Mouse (Mus musculus) G1E (cell line): ENCODE data around the gene Crbn. TPM values are rescaled to one million over a fixed set of nuclear protein-coding genes. Genes with fewer than 3 reads are reported as not detected.
A peak's percentile ranks its signal among the peaks of the same experiment; 100 is the strongest.

Experiments
- ATAC-seq: 2 replicates; pipeline ENCODE4 v1.8.0; 2016; ENCODE audit warnings: mild to moderate bottlenecking; ENCODE audit not compliant: insufficient number of reproducible peaks, poor library complexity, low FRiP score, severe bottlenecking; ENCODE audit errors: extremely low read depth
- DNase-seq: peaks from one replicate; pipeline ENCODE4 v3.0.0; 2012; ENCODE audit warnings: low spot score
- H3K27me3 ChIP-seq: 2 replicates; pipeline ENCODE4 v1.6.1; 2012; ENCODE audit warnings: mild to moderate bottlenecking, low read length, inconsistent platforms; ENCODE audit not compliant: insufficient read depth
- H3K36me3 ChIP-seq: replicated peaks from 2 replicates; pipeline ENCODE3; 2012; ENCODE audit warnings: mild to moderate bottlenecking, inconsistent platforms
- H3K4me1 ChIP-seq: 2 replicates; pipeline ENCODE4 v1.6.1; 2012; ENCODE audit warnings: low read depth, low read length, inconsistent platforms, mixed read lengths; ENCODE audit not compliant: insufficient read depth
- H3K4me3 ChIP-seq: 2 replicates; pipeline ENCODE4 v1.5.1; 2012; ENCODE audit warnings: low read depth, mild to moderate bottlenecking, inconsistent platforms, low read length, moderate library complexity, mixed read lengths
- H3K9me3 ChIP-seq: replicated peaks from 2 replicates; pipeline ENCODE4 v1.6.1; 2012; ENCODE audit warnings: inconsistent platforms
- CTCF ChIP-seq: IDR thresholded peaks from 2 replicates; pipeline ENCODE4 v1.5.1; 2012; ENCODE audit warnings: low read depth, low read length, inconsistent platforms, mixed read lengths
- GATA1 ChIP-seq: IDR thresholded peaks from 2 replicates; pipeline ENCODE4 v1.6.1; 2012; ENCODE audit warnings: borderline replicate concordance, low read length, inconsistent platforms, mixed read lengths
- GATA2 ChIP-seq: IDR thresholded peaks from 2 replicates; pipeline ENCODE4 v1.6.1; 2012; ENCODE audit warnings: low read depth, low read length, inconsistent platforms, borderline replicate concordance
- POLR2AphosphoS5 ChIP-seq: IDR thresholded peaks from 2 replicates; pipeline ENCODE4 v1.6.1; 2012; ENCODE audit warnings: low read depth, low read length, inconsistent platforms; ENCODE audit not compliant: insufficient replicate concordance
- TAL1 ChIP-seq: conservative IDR thresholded peaks from 2 replicates; pipeline ENCODE4 v1.6.1; 2012; ENCODE audit warnings: low read depth, low read length, inconsistent platforms, mixed read lengths
- polyA plus RNA-seq: library from polyadenylated mRNA; stranded (reverse); fragments of >175 nt; gene quantifications from 2 replicates; pipeline ENCODE4 v1.2.3, GENCODE M21; 2012
- total RNA-seq, 2 experiments: library from RNA; stranded (forward) in 1 of 2; stranded (reverse) in 1 of 2; fragments of 200-1000 nt in 1 of 2; fragments of >200 nt in 1 of 2; fragmentation: Nextera tagmentation in 1 of 2; gene quantifications; 2 replicates each; pipeline ENCODE4 v1.2.3; 2014 to 2017

Crbn gene
- total and polyA plus RNA-seq, 3 experiments, result 1.8 to 68.0 (median 42.8) TPM

GRCm38 (mm10) chr6:106769290-106769866 is 30.5 kb downstream of the Crbn start:
- Histone ChIP-seq H3K9me3 (no peaks in the 10 kb centered on the region), H3K4me1 (peaks cover 20% of the 10 kb centered on the region), H3K27me3 (no peaks in the 10 kb centered on the region), H3K4me3 (peak overlapping the region; percentile 88), H3K36me3 (peaks cover 35% of the 10 kb centered on the region)
- TF ChIP-seq CTCF (no peak), GATA1 (no peak), TAL1 (no peak), GATA2 (no peak), POLR2AphosphoS5 (no peak)
- DNase-seq (no peak), ATAC-seq (peak; percentile 41)

GRCm38 (mm10) chr6:106768640-106769289 is 31.1 kb downstream of the Crbn start, which contains the start of gene Trnt1:
Gene Trnt1, plus strand, starts transcription at chr6:106769120.
- peaks cover 31% of the 10 kb centered on the region for H3K36me3 ChIP-seq
- ATAC-seq, result peak; percentile 96
- no peaks in the 10 kb centered on the region for H3K9me3 ChIP-seq
- peak; percentile 82 for DNase-seq
- no peaks in the 10 kb centered on the region for H3K27me3 ChIP-seq
- TF ChIP-seq CTCF (no peak), TAL1 (no peak), GATA1 (no peak), POLR2AphosphoS5 (no peak), GATA2 (no peak)
- H3K4me1 ChIP-seq, result peaks cover 20% of the 10 kb centered on the region
- peak within 1 kb of the TSS; percentile 88 for H3K4me3 ChIP-seq

GRCm38 (mm10) chr6:106766774-106767173 is 33.1 kb downstream of the Crbn start:
- Histone ChIP-seq H3K4me3 (no peak overlapping the region), H3K27me3 (no peaks in the 10 kb centered on the region), H3K36me3 (peaks cover 11% of the 10 kb centered on the region), H3K4me1 (peaks cover 17% of the 10 kb centered on the region), H3K9me3 (no peaks in the 10 kb centered on the region)
- no peak for TF ChIP-seq GATA2
- no peak for TF ChIP-seq POLR2AphosphoS5
- TF ChIP-seq GATA1, result no peak
- TF ChIP-seq TAL1, result no peak
- no peak for TF ChIP-seq CTCF
- DNase-seq, result no peak
- no peak for ATAC-seq

- H3K36me3 ChIP-seq, result peaks cover 4% of the 10 kb centered on the region
- H3K4me1 ChIP-seq, result peaks cover 11% of the 10 kb centered on the region
- DNase-seq, result no peak
- ATAC-seq, result no peak
- no peaks in the 10 kb centered on the region for H3K9me3 ChIP-seq
- H3K4me3 ChIP-seq, result no peak overlapping the region
- no peak for TF ChIP-seq POLR2AphosphoS5
- no peak for TF ChIP-seq CTCF
- TF ChIP-seq GATA1, result no peak
- TF ChIP-seq GATA2, result no peak
- TF ChIP-seq TAL1, result no peak
- H3K27me3 ChIP-seq, result no peaks in the 10 kb centered on the region
These were observed 34.0 kb downstream of the Crbn start for GRCm38 (mm10) chr6:106765892-106766291.

- DNase-seq (no peak), ATAC-seq (no peak)
- H3K27me3 ChIP-seq, result no peaks in the 10 kb centered on the region
- no peak overlapping the region for H3K4me3 ChIP-seq
- no peaks in the 10 kb centered on the region for H3K9me3 ChIP-seq
- no peaks in the 10 kb centered on the region for H3K36me3 ChIP-seq
- no peaks in the 10 kb centered on the region for H3K4me1 ChIP-seq
- no peak for TF ChIP-seq CTCF
- no peak for TF ChIP-seq GATA2
- TF ChIP-seq TAL1, result no peak
- TF ChIP-seq POLR2AphosphoS5, result no peak
- TF ChIP-seq GATA1, result no peak
These were observed 38.4 kb downstream of the Crbn start for GRCm38 (mm10) chr6:106761486-106761885.

GRCm38 (mm10) chr6:106760473-106761218 is 39.2 kb downstream of the Crbn start:
- Histone ChIP-seq H3K4me3 (no peak overlapping the region), H3K27me3 (no peaks in the 10 kb centered on the region), H3K9me3 (no peaks in the 10 kb centered on the region), H3K36me3 (no peaks in the 10 kb centered on the region), H3K4me1 (no peaks in the 10 kb centered on the region)
- no peak for ATAC-seq
- TF ChIP-seq TAL1, result no peak
- no peak for TF ChIP-seq POLR2AphosphoS5
- no peak for TF ChIP-seq CTCF
- TF ChIP-seq GATA2, result no peak
- no peak for TF ChIP-seq GATA1
- DNase-seq, result no peak
